Mouse (Mus musculus) left cerebral cortex, postnatal 25 days (tissue): Measurements from ENCODE around the gene E030018B13Rik. TPM values are rescaled to one million over a fixed set of nuclear protein-coding genes. Genes with fewer than 3 reads are reported as not detected.

Source experiments
- DNase-seq, 2 experiments: peaks; one replicate each; pipeline ENCODE4 v3.0.0; 2022; ENCODE audit warnings: low spot score in 2 of 2, mixed read lengths in 1 of 2
- intact Hi-C: fragments of 180-260 bp; cut with DNase I; formaldehyde crosslinking; loops from one replicate; pipeline ENCODE4 v1.15.1; 2025
- total RNA-seq, 2 experiments: library from RNA; stranded (reverse); gene quantifications; 2 replicates each; pipeline ENCODE4 v1.2.3; 2021

Gene E030018B13Rik
- total RNA-seq, 2 experiments from 2014 or later, result not detected

GRCm38 (mm10) chr7:63933905-63934304 is 17.2 kb downstream of the E030018B13Rik start:
- no peak for DNase-seq
- intact Hi-C loops, result no loop called here

GRCm38 (mm10) chr7:63934530-63934929 is 17.9 kb downstream of the E030018B13Rik start:
- no peak for DNase-seq
- intact Hi-C loops, result no loop called here

- peak in 1 of 2 experiments; percentile 43 for DNase-seq
- intact Hi-C loops, result loop anchor here (1.0 to 5.0 kb wide), 3 partner anchors 81 to 180 kb away; no protein-coding TSS in a partner anchor
Observed at GRCm38 (mm10) chr7:63935809-63936187, 19.1 kb downstream of the E030018B13Rik start.

GRCm38 (mm10) chr7:63936188-63936985 is 19.7 kb downstream of the E030018B13Rik start:
- intact Hi-C loops, result loop anchor here (1.0 to 5.0 kb wide), 3 partner anchors 82 to 181 kb away; no protein-coding TSS in a partner anchor
- DNase-seq, result peak; percentile 78 to 87

- intact Hi-C loops, result loop anchor here (1.0 to 5.0 kb wide), 3 partner anchors 82 to 182 kb away; no protein-coding TSS in a partner anchor
- DNase-seq, result no peak
Observed at GRCm38 (mm10) chr7:63936986-63937235, 20.3 kb downstream of the E030018B13Rik start.

- DNase-seq, result peak; percentile 34 to 67
- intact Hi-C loops, result loop anchor here (2.0 to 5.0 kb wide), 5 partner anchors 13 to 221 kb away; no protein-coding TSS in a partner anchor
Observed at GRCm38 (mm10) chr7:63937236-63938065, 20.8 kb downstream of the E030018B13Rik start.

GRCm38 (mm10) chr7:63938066-63938913 is 21.6 kb downstream of the E030018B13Rik start:
- intact Hi-C loops, result loop anchor here (2.0 to 5.0 kb wide), 4 partner anchors 13 to 221 kb away; no protein-coding TSS in a partner anchor
- DNase-seq, result peak; percentile 57 to 73

- DNase-seq, result peak; percentile 99
- intact Hi-C loops, result loop anchor here (1.0 to 5.0 kb wide), 5 partner anchors 14 to 220 kb away; no protein-coding TSS in a partner anchor
Observed at GRCm38 (mm10) chr7:63938914-63939396, 22.3 kb downstream of the E030018B13Rik start, which contains the start of gene Klf13. Gene Klf13 (minus strand): TSS chr7:63938915.

- intact Hi-C loops, result loop anchor here (1.0 to 5.0 kb wide), 5 partner anchors 15 to 219 kb away; no protein-coding TSS in a partner anchor
- no peak for DNase-seq
Observed at GRCm38 (mm10) chr7:63939397-63939951, 22.8 kb downstream of the E030018B13Rik start.

GRCm38 (mm10) chr7:63940321-63940720 is 23.7 kb downstream of the E030018B13Rik start:
- intact Hi-C loops, result no loop called here
- no peak for DNase-seq

- no peak for DNase-seq
- intact Hi-C loops, result no loop called here
Observed at GRCm38 (mm10) chr7:63941050-63941449, 24.4 kb downstream of the E030018B13Rik start.

GRCm38 (mm10) chr7:63941501-63941900 is 24.8 kb downstream of the E030018B13Rik start:
- DNase-seq, result no peak
- intact Hi-C loops, result no loop called here

GRCm38 (mm10) chr7:63943946-63944345 is 27.3 kb downstream of the E030018B13Rik start:
- intact Hi-C loops, result no loop called here
- no peak for DNase-seq

GRCm38 (mm10) chr7:63947514-63948487 is 31.1 kb downstream of the E030018B13Rik start:
- intact Hi-C loops, result no loop called here
- no peak for DNase-seq

GRCm38 (mm10) chr7:63949176-63949575 is 32.5 kb downstream of the E030018B13Rik start:
- intact Hi-C loops, result no loop called here
- no peak for DNase-seq

GRCm38 (mm10) chr7:63950931-63951607 is 34.4 kb downstream of the E030018B13Rik start:
- intact Hi-C loops, result no loop called here
- peak; percentile 24 to 74 for DNase-seq
